Mouse (Mus musculus): ENCODE measurements at regions not wholly inside any gene's neighbourhood (a gene's known extent, or its start where the extent isn't known, plus 50 kb on each side); places are given as distances from the start of the nearest gene placed in this dataset.

DNA sequence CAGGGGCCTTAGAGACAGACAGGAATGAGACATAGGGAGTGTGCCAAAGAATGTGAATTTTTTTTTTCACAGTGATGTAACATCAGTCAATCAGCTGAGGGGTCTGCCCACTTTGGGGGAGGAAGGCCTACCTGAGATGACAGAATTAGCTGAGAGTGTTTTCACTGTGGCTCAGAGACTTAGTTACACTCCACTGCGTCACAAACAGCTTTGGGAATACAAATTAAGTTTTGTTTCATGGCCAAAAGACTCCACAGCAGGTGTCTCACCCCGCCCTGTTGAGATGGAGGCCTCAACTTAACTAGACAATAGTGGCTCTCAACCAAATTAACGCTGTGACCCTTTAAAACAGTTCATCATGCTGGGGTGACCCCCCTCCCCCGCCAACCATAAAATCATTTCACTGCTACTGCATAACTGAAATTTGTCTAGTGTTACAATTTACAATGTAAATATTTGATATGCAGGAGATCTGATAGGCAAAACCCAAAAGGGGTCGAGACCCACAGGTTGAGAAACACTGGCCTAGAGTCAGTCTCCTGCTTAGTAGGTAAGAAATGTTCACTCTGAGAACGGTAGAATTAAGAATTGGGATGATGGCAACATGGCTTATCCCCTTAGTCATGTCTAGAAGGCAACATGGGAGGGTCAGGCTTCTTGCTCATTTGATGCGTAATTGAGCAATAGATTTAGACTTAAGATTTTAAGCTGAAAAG, 184.3 kb downstream of the Katnal1 start:
- in situ Hi-C loops (cut with MseI, MboI) = no loop called here

DNA sequence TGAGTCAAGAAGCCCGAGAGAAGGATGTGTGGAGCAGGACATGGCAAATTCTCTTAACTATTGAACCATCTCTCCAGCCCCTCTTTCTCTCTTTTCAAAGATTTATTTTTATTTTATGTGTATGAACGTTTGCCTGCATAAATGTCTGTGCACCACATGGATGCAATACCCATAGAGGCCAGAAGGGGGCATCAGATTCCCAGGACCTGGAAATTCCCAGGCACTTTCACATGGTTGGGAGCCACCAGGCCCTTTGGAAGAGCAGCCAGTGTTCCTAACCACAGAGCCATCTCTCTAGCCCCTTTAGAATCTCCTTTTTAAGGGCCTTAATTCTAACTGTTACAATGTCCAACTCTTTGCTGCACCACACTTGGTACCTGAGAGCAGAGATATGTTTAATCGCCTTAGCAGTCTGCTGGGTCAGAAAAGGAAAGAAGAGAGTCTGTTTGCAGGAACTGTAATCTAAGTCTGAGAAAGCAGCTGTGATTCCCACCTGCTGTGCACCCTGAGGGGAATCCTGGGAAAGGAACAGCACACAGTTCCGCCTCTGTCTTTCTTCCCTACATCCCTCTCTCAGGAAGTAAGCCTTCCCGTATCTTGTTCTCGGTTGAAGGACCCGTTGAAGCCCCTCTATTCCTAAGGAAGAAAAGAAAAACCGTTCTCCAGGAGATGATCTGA, 186.8 kb downstream of the Katnal1 start:
- in situ Hi-C loops (cut with MseI, MboI) = no loop called here

DNA sequence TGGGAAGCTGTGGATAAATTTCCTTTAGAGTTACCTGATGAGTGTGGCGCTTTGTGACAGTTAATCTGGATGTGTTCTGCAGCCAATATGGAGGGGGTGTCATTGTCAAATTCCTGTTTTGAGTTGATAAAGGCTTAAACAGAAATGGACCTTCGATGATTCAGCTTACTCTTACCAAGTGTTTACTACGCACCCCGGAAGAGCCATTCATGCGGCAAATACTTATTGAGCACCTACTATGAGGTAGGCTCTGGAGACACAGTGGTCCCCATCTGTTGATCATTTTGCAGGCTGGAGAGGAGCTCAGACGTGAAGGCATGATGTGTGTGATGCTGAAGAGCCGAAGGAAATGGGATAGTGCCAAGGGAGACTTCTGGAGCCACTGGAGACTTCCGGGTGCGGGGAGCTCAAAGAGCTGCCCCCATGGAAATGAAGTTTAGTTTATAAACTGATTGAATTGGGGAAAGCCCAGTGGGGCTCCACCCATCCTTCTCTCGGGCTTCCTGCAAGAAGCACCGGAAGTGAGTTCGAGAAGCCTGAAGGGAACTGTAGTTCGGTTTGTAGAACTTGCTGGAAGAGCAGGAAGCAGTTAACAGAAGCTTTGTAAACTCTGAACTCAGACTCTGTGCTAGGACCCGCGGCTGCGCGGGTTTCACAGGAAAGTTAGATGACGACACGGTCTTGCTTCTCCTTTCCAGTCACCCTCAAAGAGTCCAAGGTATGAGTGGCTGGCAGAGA, 187.7 kb downstream of the Katnal1 start:
- in situ Hi-C loops (cut with MseI, MboI) = no loop called here

DNA sequence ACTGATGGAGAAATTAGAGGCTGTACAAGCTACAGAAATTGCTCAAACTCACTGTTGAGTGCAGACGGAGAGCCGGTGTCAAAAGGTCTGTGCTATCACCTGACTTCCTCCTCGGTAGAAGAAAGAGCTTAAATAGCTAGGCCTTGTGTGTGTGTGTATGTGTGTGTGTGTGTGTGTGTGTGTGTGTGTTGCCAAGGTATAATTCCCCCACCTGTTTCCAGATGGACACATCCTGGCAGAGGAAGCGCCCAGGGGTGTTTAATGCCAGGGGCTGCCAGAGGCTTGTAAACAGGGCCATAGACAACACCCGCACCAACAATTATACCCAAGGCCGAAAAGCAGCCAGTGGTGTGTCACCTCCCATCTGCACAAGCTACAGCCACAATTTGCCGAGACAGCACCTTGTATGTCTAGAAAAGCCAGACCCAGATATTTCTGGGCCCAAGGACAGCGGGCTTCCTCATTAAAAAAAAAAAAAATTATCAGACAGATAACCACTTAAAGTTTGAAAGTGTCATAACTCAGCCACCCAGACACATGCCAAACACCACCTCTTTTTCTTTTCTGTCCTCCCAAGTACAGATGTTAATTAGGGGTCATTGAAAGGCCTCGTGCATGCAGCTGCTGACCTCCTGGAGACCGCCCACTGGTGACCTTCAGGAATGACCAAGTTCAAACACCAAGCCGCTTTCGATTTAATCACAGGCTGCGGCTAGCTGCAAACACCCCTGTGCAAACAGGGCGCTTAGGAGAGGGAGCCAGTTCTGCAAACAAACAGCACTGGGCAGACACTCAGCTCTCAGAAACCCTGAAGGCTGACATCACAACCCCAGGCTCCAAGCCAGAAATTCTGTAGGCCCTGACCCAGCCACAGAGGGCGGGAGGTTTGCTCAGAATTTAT, 188.0 kb upstream of the Ubl3 start:
- in situ Hi-C loops (cut with MseI, MboI) = no loop called here

DNA sequence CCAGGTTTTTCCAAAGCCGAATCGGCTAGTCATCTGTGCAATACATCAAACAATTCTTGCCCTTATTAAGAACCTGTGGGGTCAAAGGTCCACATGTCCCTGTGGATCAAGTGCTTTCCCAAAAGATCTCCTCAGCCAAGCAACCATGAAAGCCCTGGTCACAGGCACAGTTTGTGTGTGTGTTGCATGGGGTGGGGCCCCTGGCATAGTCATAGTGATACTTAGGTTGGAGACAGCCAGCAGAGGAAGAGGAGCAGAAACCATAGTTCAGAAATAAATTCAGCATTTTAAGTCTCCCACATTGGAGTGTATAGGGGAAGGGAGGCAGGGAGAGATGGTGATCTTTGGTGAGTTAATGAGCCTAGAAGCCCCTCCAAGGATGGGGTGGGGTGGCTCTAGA, 187.1 kb upstream of the Ubl3 start:
- in situ Hi-C loops (cut with MseI, MboI) = no loop called here

DNA sequence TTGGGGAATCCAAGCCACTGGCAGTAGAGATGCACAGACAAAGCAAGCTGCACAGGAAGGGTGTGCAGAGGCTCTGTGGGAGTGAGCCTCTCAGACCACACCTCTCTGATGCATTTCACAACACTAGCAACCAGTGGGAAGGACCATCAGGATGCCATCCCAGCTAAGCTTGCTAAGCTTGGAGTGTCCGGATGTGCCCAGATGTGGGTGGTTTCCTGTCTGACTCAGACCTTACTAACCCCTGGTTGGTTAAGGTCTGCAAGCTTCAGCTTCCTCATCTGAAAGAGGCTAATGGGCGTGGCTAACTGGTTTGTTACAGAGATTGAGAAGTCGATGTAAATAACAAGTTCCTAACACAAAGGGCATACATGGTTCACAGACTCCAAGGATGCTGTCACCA, 186.6 kb upstream of the Ubl3 start:
- in situ Hi-C loops (cut with MseI, MboI) = no loop called here

DNA sequence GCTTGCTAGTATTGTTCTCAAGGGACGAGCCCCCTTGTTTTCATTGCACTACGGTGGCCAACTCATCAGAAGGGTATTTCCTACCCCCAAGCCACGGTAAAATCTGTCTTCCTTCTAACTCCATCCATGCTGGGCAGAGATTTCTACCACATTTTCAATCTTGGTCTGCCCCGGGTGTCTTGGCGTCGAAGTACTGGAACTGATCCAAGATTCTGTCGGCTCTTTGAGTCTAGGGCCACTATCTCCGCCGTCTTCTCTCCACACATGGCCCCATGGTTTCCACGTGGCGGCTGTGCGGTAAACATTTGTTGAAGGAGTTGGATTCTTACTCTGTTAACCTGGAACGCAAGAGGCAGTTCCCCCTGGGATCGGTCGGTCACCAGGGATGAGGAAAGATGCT, 177.0 kb upstream of the Ubl3 start:
- in situ Hi-C loops (cut with MseI, MboI) = no loop called here

DNA sequence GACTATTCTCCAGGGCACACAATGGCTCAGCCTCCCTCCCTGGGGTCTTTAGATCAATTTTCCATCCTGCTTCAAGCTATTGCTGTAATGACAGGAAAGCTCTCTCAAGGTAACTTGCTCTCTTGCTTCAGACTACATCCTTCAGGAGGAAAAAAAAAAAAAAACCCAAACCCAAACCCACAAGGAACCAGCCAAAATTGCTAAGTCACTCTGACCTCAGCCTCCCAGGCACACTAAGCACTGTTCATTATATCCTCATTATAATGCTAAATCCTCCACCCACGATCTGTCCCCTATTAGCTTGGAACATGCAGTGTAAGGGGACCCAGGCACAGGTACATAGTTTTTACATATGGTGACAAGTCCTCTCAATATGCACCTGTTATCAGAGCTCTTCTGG, 175.9 kb upstream of the Ubl3 start:
- in situ Hi-C loops (cut with MseI, MboI) = no loop called here

DNA sequence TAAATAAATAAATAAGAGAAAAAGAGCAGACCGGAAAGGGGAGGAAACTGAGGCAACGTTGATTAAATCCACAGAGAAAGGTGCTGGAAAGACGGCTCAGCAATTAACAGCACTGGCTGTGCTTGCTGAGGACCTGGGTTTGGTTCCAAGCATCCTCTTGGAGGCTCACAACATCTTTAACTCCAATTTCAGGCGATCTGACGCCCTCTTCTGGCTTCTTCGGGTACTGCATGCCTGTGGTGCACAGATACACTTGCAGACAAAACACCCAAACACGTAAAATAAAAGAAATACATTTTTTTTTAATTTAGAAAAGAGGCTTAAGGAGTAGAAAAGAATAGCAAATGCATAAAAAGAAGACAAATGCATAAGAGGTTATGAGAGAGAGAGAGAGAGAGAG, 173.9 kb upstream of the Ubl3 start:
- in situ Hi-C loops (cut with MseI, MboI) = no loop called here

DNA sequence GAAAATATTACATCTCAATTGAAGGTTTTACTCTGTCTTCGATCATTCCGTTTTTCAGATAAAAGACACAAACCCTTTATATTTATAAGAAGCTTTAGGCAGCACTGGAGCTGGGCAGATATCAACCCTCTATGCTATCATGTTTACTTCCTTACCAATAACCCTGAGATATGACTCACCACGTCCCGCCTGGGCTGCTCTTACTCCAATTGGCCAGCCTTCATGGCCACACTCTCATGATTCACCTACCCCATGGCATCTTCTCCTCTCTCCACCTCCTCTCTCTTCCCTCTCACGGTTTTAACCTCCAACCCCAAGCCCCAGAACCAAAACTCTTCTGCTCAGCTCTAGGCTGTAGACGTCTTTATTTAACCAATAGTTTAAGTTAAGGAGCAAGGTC, 171.9 kb upstream of the Ubl3 start:
- in situ Hi-C loops (cut with MseI, MboI) = no loop called here

DNA sequence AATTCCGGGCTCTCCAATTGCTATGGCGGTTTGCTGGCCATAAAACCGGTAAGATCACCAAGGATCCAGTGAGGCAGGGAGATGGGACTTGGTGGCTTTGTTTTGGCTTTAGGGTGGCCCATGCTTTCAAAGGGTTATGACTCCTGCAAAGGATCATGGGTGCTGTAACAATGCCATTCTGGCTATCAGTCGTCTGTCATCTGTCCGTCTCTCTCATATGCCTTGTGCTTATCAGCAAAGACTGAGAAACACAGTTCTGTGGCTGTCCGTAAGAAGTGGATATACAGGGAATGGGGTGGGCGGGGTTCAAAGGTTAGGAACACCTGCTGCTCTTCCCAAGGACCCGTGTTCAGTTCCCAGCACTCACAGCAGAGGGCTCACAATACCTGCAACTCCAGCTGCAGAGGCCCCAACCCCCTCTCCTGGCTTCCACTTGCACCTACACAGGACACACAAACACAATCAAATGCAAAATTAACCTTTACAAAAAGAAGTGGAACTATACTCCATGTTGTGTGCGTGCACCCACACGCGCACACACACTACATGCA, 171.2 kb upstream of the Ubl3 start:
- in situ Hi-C loops (cut with MseI, MboI) = no loop called here

DNA sequence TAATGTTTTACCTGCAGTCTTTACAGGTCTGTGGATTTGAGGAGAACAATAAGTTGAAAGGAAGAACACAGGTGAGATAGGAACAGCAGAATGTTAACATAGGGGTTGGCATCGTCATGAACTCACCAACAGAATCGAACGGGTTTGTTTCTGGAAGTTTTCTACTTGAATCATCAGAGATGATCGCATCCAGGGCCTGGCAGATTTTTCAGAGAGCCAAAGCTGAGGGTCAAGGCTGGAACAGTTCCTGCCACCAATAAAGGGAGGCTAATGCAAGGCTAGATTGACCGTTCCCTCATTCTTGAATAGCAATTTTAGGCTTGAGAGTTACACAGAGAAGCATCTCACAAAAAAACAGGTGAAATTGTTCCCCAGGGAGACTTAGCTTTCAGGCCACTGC, 168.0 kb upstream of the Ubl3 start:
- in situ Hi-C loops (cut with MseI, MboI) = no loop called here

DNA sequence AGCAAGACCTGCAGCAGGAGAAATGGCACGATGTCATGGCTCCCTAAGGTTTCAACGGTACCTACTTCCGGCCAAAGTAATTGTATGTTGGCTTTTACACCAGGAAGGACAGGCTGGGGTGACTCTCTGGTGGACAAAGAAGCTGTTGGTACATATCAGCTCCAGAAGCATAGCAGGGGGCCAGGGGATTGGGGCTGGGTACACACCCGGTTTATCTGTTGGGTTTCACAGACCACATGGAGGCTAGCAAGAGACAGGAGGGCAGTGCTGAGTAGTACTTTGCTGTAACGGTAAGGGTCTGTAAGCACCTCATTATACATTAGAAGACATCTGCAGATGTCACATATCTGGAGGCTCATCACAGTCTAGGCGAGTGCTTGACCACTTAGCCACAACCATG, 164.0 kb upstream of the Ubl3 start:
- in situ Hi-C loops (cut with MseI, MboI) = no loop called here

DNA sequence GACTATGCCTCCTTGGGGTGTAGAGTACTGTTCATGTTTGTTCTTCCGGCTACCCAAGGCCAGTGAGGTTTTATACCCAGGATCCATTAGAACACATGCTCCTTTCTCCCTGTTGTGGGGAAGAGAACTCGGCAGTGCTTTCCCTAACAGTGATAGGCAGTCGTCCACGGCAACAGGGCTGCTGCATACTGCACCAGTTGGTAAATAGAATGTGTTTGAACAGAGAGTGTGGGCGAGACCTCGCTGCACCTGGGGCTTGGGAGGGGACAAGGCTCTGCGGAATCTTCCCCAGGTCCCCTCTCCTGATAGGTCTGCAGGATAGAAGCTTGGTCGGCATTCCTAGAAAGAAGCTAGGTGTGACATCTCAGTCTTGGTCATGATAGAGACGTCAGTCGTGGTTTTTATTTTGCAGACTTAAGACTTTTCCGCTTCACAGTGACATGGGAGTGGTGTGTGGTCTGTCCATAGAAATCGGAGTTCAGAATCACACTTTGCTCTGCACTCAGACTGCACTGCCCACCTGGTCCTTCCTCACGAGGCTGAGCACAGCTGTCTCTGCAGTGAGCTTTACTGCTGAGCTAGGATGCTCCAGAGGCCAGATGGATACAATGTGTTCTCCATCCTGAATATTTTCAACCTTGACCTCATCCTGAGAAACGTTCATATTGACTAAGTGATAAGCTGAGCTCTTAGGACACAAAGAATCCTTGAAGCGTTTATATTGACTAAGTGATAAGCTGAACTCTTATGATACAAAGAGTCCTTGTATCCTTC, 162.8 kb upstream of the Ubl3 start:
- in situ Hi-C loops (cut with MseI, MboI) = no loop called here

DNA sequence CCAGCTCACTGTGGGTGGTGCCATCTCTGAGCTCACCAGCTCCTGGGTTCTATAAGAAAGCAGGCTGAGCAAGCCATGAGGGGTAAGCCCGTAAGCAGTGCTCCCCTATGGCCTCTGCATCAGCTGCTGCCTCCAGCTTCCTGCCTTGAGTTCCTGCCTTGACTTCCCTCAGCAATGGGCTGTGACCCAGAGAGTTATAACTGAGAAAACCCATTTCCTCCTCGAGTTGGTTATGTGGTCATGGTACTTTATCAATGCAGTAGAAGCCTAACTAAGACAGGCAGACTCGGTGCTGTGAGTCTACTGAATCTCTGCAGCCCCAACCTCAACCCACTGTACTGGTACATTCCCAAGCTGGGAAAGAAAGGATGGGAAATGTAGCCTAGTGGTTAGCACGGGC, 162.2 kb upstream of the Ubl3 start:
- in situ Hi-C loops (cut with MseI, MboI) = no loop called here

DNA sequence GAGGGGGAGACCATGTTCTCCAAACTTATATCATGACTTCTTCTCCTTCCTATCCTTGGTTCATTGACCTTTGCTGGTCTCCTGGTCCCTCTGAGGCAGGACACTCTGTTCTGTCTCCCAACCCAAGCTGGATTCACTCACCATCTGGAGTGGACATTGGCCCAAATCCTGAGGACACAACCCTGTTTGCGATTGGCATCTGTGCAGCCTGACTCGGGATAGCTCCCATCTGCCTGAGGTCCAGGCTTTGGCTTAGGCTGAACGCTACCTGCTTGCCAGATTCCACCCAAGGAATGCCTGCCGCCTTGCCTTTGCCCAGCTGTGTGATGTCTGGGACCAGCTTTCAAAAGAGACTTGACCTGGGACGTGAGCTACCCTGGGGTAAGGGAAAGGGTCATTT, 161.2 kb upstream of the Ubl3 start:
- in situ Hi-C loops (cut with MseI, MboI) = no loop called here

DNA sequence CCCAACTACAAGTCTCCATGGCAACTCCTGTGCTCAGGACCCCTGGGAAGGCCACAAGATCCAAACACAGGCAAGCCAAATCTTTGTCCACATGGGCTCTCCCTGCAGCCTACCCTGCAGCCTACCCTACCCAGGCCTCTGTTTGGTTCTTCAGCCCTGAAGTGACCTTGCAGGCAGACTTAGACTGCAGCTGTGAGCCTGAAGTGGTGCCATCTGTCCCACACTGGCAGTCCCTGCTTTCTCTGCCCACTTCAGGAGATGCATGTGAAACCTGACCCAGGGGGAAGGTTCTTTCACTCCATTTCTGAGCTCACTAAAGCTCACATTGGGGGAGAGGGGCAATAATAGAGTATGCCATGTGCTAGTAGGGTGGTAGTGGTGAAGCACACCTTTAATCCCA, 160.4 kb upstream of the Ubl3 start:
- in situ Hi-C loops (cut with MseI, MboI) = no loop called here

DNA sequence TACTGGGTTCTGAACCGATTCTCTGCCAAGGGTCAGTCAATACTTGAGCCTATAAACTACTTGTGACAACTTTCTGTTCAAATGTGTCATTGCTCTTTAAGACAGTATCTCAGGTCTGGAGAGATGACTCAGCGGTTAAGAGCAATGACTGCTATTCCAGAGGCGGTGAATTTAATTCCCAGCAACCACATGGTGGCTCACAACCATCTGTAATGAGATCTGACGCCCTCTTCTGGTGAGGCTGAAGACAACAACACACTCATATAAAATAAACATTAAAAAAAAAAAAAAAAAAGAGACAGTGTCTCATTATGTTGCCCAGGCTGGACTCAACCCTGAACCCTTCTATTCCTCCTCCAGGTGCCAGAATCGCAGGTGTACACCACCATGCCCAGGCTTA, 159.0 kb upstream of the Ubl3 start:
- in situ Hi-C loops (cut with MseI, MboI) = no loop called here

DNA sequence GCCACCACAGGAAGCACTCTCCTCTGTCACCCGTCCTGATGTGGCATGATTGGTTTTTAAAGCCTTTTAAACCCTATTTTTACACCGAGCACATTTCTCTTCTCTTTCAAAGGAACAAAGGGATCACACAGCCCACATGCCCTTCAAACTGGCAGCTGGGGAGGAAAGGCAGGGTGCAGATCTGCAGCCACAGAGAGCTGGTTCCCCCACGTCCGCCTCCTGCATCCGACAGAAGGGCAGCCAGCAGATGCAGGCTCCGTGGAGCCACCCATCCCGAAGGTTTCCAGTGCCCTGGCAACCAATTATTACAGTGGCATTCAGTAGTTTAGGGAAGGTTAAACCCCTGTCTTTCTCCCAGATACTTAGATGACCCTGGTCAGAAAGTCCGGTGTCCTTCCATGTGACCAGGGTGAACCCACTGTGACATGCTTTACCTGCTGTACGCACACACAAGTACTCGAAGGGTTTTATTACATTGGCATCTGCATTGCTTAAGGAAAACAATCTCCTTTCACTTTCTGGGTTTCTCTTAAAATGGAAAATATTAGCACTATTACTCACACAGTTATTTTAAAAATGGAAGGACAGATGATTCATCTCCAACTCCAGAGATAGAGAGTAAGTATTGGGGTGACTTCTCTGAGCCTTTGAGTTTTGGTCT, 156.7 kb upstream of the Ubl3 start:
- in situ Hi-C loops (cut with MseI, MboI) = no loop called here

DNA sequence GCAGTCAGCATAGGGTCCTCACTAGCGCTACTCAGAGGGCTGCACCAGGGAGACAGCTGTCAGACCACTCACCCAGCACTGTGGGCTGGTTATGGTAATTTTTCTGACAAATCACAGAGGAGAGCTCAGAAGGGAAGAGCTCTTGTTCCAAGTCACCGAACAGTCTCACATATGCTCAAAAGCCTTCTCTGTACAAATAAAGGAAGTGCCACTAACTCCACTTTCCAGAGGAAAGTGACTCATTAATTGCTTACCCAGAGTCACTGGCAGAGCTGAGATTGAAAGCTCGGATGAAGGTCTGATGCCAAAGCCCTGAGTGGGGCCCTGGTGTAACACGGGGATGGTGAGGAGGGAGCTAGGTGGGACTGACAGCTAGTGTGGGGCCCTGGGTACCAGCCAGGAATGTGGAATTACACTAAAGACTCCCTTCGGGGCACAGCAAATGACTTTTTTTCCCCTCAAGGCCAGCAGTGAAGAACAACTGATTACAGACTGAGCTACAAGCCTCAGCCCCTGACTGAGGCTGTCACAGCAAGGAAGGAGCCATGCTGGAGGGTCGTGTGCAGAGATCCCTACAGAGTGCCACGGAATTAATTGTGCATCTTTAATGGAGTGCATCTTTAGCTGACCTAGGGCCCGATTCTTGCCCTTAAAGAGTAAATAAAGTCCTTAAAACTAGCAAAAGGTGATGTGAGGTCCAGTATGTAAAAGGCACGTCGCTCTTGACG, 155.6 kb upstream of the Ubl3 start:
- in situ Hi-C loops (cut with MseI, MboI) = no loop called here
